Mouse (Mus musculus) adrenal gland, adult 8-10 months (tissue): ENCODE measurements around the gene Apoh. TPM values are rescaled to one million over a fixed set of nuclear protein-coding genes. Genes with fewer than 3 reads are reported as not detected.

ENCODE experiments used
- DNase-seq: peaks from one replicate; pipeline ENCODE4 v3.0.0; 2022
- total RNA-seq, 4 experiments: library from RNA; stranded (reverse); gene quantifications; 2 replicates each; pipeline ENCODE4 v1.2.4; 2022

Gene Apoh
- 1 to 10 TPM in 2 of 4 experiments, under 1 TPM in 1, not detected in 1; 0.31 to 1.5 (median 1.5) TPM for total RNA-seq

DNA sequence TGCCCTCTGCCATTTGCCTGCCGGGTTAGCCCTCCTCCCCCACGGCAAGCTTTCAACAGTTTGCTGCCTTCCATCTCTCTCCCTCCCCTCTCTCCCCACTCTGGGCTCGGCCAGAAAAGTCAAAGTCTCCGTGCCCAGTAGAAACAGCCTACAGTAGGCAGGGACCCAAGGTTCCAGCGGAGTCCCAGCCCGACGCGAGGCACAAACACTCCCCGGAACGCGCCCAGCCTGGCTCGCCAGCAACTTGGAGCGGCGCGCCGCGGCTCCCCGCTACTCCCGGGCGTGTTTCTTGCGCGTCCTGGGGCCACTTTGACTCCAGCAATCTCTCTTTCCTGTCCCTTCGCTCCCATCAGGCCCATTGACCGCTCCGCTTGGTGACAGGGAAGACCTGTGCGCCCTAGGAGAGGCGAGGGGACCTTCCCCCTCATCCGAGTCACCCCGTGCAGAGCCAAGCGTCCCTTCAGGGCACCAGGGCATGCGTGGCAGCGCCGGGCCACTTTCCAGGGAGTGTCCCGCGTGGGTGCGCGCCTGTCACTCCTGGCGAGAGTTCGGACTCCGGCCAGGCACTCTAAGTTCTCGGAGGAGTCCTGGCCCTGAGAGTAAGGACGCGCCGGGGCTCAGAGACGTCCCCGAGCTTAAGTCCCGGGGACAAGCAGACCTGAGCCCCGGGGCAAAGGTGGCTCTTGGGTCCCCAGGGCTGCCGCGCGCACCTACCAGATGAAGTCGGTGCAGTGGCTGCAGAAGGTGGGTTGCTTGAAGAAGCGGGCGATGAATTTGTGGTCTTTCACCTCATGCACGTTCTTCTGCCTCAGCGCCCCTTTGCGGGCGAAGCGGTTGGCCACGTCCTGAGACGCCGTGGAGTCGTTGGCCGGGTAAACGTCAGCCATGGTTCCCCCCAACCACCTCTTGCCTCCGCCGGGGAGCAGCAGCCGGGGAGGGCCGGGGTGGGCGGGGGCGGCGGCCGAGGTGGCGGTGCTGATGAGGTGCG, at the start of gene Apoh:
Gene Apoh, plus strand, starts transcription at position 574 of the 988 bp plus-strand sequence.
- peak; percentile 7 for DNase-seq

DNA sequence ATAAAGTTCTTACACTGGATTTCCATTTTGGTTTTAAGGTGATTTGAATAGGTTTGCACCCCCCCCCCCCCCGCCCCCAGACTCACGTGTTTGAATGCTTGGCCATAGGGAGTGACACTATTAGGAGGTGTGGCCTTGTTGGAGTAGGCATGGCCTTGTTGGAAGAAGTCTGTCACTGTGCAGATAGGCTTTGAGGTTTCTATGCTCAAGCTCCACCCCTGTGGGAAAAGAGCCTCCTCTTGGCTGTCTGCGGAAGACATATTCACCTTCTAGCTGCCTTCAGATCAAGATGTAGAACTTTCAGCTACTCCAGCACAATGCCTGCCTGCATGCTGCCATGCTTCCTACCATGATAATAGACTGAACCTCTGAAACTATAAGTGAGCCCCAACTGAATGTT, 49.3 kb upstream of the Apoh start:
- DNase-seq: no peak

- DNase-seq: no peak
Observed at GRCm38 (mm10) chr11:108294305-108294813, 48.8 kb upstream of the Apoh start.

DNA sequence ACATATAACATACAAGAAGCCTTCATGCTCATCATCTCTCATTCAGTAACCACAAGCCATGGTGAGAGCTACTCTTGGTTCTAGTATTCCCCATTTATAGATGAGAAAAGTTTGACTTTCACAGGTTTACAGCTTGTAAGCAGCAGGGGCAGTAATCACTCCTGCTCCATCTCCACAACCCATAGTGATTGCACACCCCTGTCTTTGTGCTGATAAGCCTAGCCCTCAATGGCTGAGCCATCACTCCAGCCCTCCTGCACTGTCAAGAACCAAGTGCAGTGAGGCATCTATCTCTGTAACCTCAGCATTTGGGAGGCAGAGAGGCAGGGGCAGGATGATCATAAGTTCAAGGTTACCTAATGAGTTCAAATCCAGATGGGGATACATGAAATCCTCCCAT, 47.8 kb upstream of the Apoh start:
- no peak for DNase-seq

- no peak for DNase-seq
Observed at GRCm38 (mm10) chr11:108297956-108298355, 45.2 kb upstream of the Apoh start.

GRCm38 (mm10) chr11:108299913-108300312, 43.2 kb upstream of the Apoh start:
- DNase-seq: no peak

DNA sequence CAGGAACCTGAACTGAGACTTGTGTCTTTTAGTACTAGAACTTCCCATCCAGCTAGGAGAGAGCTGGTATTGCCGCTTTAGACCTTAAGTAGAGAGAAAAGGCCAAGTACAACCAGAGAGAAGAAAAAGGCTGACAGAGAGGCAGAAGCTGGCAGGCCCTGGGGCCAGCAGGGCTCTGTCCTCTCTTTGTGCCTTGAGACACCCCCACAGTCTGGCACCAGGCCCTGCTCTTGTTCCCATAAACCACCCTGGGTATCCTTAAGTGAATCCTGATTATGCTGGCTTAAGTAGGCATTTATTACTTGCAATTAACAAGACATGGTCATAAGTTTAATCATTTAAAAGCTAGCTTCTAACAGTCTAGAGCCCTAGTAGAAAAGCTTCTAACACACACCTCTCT, 42.7 kb upstream of the Apoh start:
- DNase-seq: no peak

GRCm38 (mm10) chr11:108301036-108301435, 42.1 kb upstream of the Apoh start:
- no peak for DNase-seq

DNA sequence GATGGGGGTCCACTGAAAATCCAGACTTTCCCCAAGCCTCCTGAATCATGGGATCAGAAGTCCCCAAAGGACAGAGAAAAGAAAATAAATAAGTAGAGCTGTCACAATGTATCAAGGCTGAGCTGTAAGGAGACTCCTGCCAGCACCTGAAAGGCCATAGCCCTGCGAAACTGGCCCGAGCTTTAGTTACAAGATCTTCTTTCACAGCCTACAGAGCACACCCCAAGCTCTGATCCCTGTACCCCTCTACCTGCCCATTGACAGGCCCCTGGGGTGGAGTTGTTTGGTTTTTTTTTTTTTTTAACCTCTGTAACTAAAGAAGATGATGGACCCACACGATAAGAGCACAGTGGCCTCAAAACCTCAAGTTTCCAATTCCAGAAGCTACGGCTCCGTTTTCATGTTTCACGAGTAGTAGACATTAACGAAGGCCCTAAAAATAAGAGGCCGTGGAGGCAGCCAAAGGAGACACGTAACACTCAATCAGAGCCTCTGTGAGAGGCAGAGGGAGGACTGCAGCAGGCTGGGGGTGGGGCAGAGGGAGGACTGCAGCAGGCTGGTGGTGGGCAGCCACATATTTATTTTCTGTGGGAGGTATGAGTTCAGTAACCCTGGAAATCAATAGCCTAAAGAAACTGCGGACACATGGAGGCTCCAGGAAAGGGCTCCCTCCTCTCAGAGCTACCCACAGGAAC, 41.2 kb upstream of the Apoh start:
- DNase-seq: no peak

DNA sequence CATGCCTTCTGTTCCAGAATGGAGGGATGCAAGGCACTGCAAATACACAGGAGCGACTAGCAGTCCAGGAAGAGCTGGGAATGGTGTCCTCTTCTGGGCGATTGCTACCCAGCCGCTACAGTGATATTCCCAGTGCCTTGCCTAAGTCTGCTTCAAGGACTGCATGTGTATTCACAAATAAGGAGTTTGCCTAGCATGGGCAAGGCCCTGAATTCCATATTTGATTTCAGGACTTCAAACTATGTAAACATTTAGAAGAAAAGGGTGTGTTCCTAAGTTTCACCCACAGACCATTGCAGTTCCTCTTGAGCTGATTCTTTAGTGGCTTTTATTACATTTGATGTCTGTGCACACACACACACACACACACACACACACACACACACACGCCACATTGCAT, 39.4 kb upstream of the Apoh start:
- no peak for DNase-seq

- DNase-seq: no peak
Observed at GRCm38 (mm10) chr11:108307258-108307657, 35.9 kb upstream of the Apoh start.

DNA sequence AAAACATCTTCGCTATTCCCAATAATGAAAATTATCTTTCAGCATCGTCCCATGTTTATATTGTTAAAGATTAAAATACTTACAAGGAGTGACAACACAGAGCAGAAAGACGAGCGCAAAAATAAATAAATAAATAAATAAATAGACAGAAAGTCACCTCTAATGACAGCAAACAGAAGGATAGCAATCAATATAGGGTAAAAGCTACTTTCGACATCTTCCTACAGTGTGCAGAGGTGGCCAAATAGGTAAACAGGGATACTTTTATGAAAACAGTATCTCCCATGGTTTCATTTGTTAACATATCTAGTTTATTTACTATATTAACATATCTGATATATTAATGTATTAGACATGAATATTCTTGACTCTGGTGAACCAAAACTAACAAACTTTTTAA, 34.9 kb upstream of the Apoh start:
- DNase-seq: no peak

DNA sequence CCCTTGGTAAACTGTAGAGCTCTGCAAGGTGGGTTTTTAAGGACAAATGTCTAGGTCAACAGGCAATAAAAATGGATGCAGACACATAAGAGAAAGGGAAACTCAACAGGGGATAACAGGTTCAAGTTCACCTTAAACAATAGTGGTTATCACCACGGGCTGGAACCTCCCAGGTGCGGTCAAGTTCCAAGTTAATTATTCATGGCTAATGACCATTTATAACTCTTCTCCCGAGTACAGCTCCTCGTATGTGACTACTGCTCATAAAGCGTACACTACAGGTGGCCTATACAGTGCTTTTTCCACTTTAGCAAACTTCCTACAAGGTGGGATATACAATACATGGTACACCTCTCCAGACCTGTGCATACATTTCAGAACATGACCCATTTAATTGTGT, 33.4 kb upstream of the Apoh start:
- no peak for DNase-seq

DNA sequence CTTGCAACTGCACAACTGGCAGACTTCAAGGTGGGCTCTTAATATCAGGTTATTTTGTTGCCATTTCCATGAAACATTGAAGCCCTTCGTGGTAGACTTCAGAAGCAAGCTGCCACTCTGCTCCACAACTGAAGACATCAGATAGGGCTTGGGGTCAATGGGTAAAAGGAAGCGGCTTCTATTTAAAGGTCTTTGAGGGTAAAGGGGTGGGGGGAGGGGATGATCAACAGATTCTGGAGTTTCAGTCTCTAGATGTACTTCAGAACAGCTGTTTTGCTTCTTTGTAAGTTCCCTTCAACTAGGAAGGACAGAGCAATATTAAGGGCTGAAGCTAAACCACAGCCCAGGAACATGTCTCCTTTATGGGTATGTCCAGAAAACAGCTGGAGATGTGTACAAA, 31.2 kb upstream of the Apoh start:
- no peak for DNase-seq

DNA sequence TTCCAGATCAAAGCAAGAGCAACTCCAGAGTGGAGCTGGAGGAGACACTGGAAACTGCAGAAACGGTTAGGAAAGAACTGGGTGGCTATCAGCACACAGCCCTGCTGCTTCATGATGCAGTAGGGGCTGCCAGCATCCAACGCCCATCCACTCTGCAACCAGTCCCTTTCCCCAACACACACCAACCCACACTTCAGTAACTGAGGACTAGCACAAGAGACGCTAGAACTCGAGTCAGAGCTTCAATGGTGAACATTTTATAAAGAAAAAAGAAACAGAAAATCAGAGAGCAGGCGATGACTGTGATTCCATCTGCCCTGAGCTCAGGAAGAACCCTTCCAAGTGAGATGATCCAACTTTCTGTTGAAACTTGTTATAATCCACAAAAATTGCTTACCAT, 30.6 kb upstream of the Apoh start:
- no peak for DNase-seq

DNA sequence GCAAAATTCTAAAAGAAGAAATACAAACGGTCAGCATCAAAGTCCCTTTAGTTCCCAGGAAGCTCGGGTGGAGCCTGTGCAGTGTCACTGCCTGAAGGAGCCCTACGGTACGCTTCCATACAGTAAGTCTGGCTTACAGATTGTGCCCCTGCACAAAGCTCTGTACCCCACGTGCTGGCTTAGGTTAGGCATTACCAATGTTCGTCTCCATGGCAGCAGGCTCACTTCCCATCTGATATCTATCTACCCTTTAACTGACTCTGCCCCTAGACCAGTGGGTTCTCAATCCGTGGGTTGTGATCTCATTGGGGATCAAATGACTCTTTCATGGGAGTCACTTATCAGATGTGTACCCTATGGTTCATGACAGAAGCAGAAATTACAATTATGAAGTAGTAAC, 27.4 kb upstream of the Apoh start:
- DNase-seq: no peak

DNA sequence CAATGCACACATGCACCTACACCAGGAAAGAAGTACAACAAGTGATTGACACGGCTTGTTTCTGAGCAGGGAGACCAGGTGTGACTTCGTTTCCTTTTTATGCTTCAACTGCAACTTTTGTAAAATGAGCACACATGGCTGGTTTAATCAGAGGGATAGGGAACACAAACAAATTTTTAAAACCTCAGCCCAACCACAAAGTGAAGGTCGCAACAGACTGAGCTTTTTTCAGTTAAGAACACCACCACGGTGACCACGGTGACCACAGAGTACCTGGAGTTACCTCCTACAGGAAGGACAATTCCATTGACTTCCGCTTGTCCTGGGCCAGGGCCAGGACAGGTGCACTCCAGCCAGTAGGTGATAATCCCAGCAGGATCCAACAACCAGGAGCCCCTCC, 25.3 kb upstream of the Apoh start:
- no peak for DNase-seq

DNA sequence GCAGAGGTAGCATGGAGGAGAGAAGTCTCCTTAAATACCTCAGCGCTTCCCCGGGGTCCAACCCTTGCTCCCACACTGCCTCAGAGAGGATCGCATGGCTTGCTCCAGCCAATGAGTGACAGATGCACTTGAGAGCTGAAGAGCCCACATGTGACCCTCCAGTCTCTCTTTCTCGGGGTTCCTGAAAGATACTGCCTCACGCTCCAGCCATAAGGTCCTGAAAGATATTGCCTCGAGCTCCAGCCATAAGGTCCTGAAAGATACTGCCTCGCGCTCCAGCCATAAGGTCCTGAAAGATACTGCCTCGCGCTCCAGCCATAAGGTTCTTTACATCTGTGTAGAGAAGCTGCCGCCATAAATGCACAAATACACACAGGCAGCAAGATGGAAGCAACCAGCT, 24.0 kb upstream of the Apoh start:
- no peak for DNase-seq

DNA sequence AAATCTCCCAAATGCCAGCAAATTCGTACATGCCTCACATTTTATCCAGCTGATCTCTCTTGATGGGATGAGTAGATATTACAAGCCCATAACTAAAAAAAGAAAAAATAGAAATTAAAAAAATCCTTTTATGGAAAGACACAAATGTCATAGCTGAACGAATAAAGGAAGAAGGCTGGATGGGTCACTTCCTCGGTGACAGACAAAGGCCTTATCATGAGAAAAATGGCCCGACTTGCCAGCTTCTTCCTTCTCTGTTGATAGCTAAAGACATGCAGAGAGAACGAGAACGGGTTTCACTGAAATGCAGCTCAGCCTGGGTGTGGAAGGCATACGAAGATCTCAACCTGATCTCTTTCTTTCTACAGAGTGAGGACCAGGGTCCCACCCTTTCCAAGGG, 22.6 kb upstream of the Apoh start:
- no peak for DNase-seq

- DNase-seq: no peak
Observed at GRCm38 (mm10) chr11:108322156-108322555, 21.0 kb upstream of the Apoh start.

DNA sequence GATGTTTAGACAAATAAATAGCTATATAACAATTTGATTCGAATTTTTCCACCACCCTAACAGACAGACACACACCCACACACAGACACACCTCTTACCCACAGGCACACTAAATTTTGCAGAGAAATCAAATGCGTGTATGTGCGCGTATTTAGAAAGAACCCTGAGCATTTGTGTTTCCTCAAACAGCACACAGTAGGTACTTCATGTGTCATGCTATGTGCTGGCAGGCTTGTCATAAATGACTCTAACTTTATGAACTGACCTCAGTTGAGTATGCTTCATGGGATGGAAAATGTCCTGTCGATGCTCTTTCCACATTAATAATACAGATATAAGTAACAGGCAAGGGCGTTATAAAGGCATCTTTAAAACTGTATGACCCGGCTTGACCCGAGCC, 17.2 kb upstream of the Apoh start:
- no peak for DNase-seq

- no peak for DNase-seq
Observed at GRCm38 (mm10) chr11:108330818-108331217, 12.3 kb upstream of the Apoh start.

GRCm38 (mm10) chr11:108333006-108333405, 10.1 kb upstream of the Apoh start:
- DNase-seq: no peak
